Mouse (Mus musculus): Measurements from ENCODE around the gene Vmn1r188.

DNA sequence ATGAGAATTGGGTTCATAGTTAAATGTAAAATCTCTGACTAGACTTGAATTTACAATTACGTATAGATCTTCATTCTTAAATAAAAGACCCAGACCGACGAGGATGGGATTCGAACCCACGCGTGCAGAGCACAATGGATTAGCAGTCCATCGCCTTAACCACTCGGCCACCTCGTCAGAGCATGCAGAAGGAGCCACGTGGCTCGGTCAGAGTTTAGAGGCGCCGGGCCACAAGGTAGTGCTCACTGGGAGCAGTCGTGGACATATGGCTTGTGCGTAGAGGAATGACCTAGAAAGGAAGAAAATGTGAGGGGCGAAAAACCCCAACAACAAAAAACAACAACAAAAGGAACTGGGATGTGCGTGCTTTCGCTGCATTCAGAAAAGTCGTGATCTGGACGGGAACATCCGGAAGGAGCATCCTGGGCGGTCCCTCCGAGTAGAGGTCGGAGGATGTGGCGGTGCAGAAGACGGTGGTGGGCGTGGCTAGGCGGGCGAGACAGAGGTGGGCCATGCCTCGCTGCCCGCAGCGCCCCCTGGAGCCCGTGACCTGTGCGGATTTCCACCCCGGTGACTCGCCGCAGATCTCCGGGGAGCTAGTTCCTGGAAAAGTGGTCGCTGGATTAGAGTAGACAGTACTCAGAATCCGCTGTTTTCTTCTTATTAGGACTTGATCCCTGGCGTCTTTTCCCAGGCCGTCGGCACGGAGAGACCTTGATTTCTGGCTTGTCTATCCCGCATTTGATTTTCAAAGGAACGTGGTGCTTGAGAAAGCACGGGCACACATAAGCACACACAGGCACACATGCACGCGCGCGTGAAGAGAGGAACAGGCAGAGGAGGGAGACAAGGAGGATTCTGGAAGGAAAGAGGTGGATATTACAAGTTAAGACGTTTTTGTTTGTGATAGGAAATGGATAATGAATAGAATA lies 33.4 kb upstream of the Vmn1r188 start:
- peak; percentile 21; the same call in 1 of the 2 replicates for TF ChIP-seq CTCF (IDR thresholded peaks at IDR 0.05; ENCODE audit: extremely low read depth, insufficient read depth, low read length)
- no peak for TF ChIP-seq POLR2A (IDR thresholded peaks at IDR 0.05; ENCODE audit: extremely low read depth, insufficient read depth, low read length)

Data from cortical plate, adult 2 months (tissue).